Mouse (Mus musculus) heart, adult 2 months (tissue): Measurements from ENCODE around the gene Angptl1. TPM values are rescaled to one million over a fixed set of nuclear protein-coding genes. Genes with fewer than 3 reads are reported as not detected.

ENCODE experiments used
- DNase-seq, 2 experiments: peaks; one replicate each; pipeline ENCODE4 v3.0.0; 2021
- H3K27ac ChIP-seq: fragments of 200-600 bp; 2 replicates; pipeline ENCODE4 v1.8.1; 2022
- H3K27me3 ChIP-seq: fragments of 200-500 bp; 2 replicates; pipeline ENCODE4 v1.6.1; 2012; ENCODE audit warnings: mild to moderate bottlenecking, low read length, inconsistent platforms, mixed read lengths; ENCODE audit not compliant: control insufficient read depth, insufficient read depth
- H3K36me3 ChIP-seq: fragments of 200-500 bp; 2 replicates; pipeline ENCODE4 v1.6.1; 2012; ENCODE audit warnings: low read length, inconsistent platforms; ENCODE audit not compliant: control insufficient read depth, insufficient read depth
- H3K4me1 ChIP-seq: fragments of 200-500 bp; 2 replicates; pipeline ENCODE4 v1.6.1; 2011; ENCODE audit warnings: low read length; ENCODE audit not compliant: control insufficient read depth, insufficient read depth
- H3K4me3 ChIP-seq: fragments of 200-600 bp; 2 replicates; pipeline ENCODE4 v1.8.1; 2022
- H3K79me2 ChIP-seq: fragments of 200-500 bp; replicated peaks from 2 replicates; pipeline ENCODE4 v1.6.1; 2012; ENCODE audit warnings: mild to moderate bottlenecking, inconsistent platforms, low read length, moderate library complexity, mixed read lengths; ENCODE audit not compliant: control insufficient read depth, insufficient read depth
- H3K9ac ChIP-seq: fragments of 200-500 bp; 2 replicates; pipeline ENCODE4 v1.6.1; 2012; ENCODE audit warnings: low read depth, mild to moderate bottlenecking, control low read depth, inconsistent platforms, low read length, mixed read lengths
- CTCF ChIP-seq: fragments of 200-600 bp; IDR thresholded peaks from 2 replicates; pipeline ENCODE4 v1.8.1; 2022; ENCODE audit warnings: antibody characterized with exemption, mild to moderate bottlenecking, moderate library complexity
- EP300 ChIP-seq: fragments of 200-500 bp; IDR thresholded peaks from 2 replicates; pipeline ENCODE4 v1.6.1; 2011; ENCODE audit warnings: low read depth, low read length, control low read depth; ENCODE audit not compliant: insufficient read depth
- POLR2A ChIP-seq: fragments of 200-500 bp; IDR thresholded peaks from 2 replicates; pipeline ENCODE4 v1.6.1; 2011; ENCODE audit warnings: mild to moderate bottlenecking, low read depth, low read length, control low read depth; ENCODE audit not compliant: insufficient read depth
- WGBS: fragments of 180-500 bp; shearing (Covaris S2); methylation state at CpG from one replicate; pipeline ENCODE4 v1.1.7; 2018; 5-methylcytosine and 5-hydroxymethylcytosine counted together
- intact Hi-C: fragments of 180-260 bp; cut with DNase I; formaldehyde crosslinking; loops from one replicate; pipeline ENCODE4 v1.15.1; 2025
- long read RNA-seq: library from polyadenylated mRNA; stranded (forward); transcript quantifications from one replicate; pipeline ENCODE4 v2.0.0, GENCODE M21; 2021
- polyA plus RNA-seq: library from polyadenylated mRNA; depleted of rRNA; stranded (reverse); fragments of >200 nt; gene quantifications from 2 replicates; pipeline ENCODE4 v1.2.3, GENCODE M21; 2012; rRNA removed
- total RNA-seq, 2 experiments: library from RNA; stranded (reverse); gene quantifications; 2 replicates each; pipeline ENCODE4 v1.2.3; 2021

Angptl1 gene
- total RNA-seq (1 to 10 TPM; 2.2 to 3.6 TPM), polyA plus RNA-seq (1.2 and 1.8 TPM in 2 replicates)
- long read RNA-seq, transcript Angptl1-201 (5 exons, 2,651 nt): major isoform, 5 of 7 reads
- long read RNA-seq, partial matches to known transcripts: 1 of 7 reads
- long read RNA-seq, other reads (novel, unspliced or antisense): 0 of 7 reads

GRCm38 (mm10) chr1:156838177-156838576, at the start of gene Angptl1:
Gene Angptl1 (plus strand): TSS chr1:156838562.
- Histone ChIP-seq H3K27me3 (no peaks in the 10 kb centered on the region), H3K36me3 (no peaks in the 10 kb centered on the region), H3K27ac (peak within 1 kb of the TSS; percentile 16; the same call in 1 of the 2 replicates), H3K79me2 (no peaks in the 10 kb centered on the region), H3K9ac (peak within 1 kb of the TSS; percentile 2), H3K4me1 (peaks cover 3% of the 10 kb centered on the region), H3K4me3 (peak within 1 kb of the TSS; percentile 41)
- intact Hi-C loops: no loop called here
- no peak for TF ChIP-seq EP300
- no peak for TF ChIP-seq CTCF
- no peak for TF ChIP-seq POLR2A
- WGBS: 54% methylated on average over 4 of the region's 4 CpGs
- no peak for DNase-seq

GRCm38 (mm10) chr1:156789844-156790490, 48.4 kb upstream of the Angptl1 start:
- Histone ChIP-seq H3K36me3 (no peaks in the 10 kb centered on the region), H3K27me3 (no peaks in the 10 kb centered on the region), H3K9ac (no peak overlapping the region), H3K4me3 (no peak overlapping the region), H3K27ac (no peak overlapping the region), H3K4me1 (no peaks in the 10 kb centered on the region), H3K79me2 (no peaks in the 10 kb centered on the region)
- no peak for TF ChIP-seq POLR2A
- TF ChIP-seq EP300: no peak
- no peak for TF ChIP-seq CTCF
- intact Hi-C loops: no loop called here
- WGBS: 69% methylated on average over 5 of the region's 5 CpGs
- no peak for DNase-seq

- Histone ChIP-seq H3K79me2 (no peaks in the 10 kb centered on the region), H3K4me3 (no peak overlapping the region), H3K4me1 (peaks cover 2% of the 10 kb centered on the region; the same call in 1 of the 2 replicates), H3K27me3 (no peaks in the 10 kb centered on the region), H3K27ac (no peak overlapping the region), H3K9ac (no peak overlapping the region), H3K36me3 (no peaks in the 10 kb centered on the region)
- intact Hi-C loops: no loop called here
- TF ChIP-seq EP300 (no peak), CTCF (no peak), POLR2A (no peak)
- WGBS: 65% methylated on average over 9 of the region's 9 CpGs
- DNase-seq: peak in 1 of 2 experiments; percentile 34
Measured at GRCm38 (mm10) chr1:156796251-156796650, 42.1 kb upstream of the Angptl1 start.

- no peaks in the 10 kb centered on the region for H3K4me1 ChIP-seq
- no peak overlapping the region for H3K9ac ChIP-seq
- H3K79me2 ChIP-seq: no peaks in the 10 kb centered on the region
- intact Hi-C loops: no loop called here
- TF ChIP-seq EP300 (no peak), POLR2A (no peak), CTCF (no peak)
- DNase-seq: no peak
- H3K4me3 ChIP-seq: no peak overlapping the region
- no peak overlapping the region for H3K27ac ChIP-seq
- no peaks in the 10 kb centered on the region for H3K36me3 ChIP-seq
- no peaks in the 10 kb centered on the region for H3K27me3 ChIP-seq
- 61% methylated on average over 6 of the region's 6 CpGs for WGBS
Measured at GRCm38 (mm10) chr1:156801276-156801675, 37.1 kb upstream of the Angptl1 start.

- no peak for TF ChIP-seq CTCF
- no peak for TF ChIP-seq EP300
- TF ChIP-seq POLR2A: no peak
- 83% methylated on average over 10 of the region's 10 CpGs for WGBS
- H3K9ac ChIP-seq: no peak overlapping the region
- H3K36me3 ChIP-seq: no peaks in the 10 kb centered on the region
- no peaks in the 10 kb centered on the region for H3K27me3 ChIP-seq
- H3K79me2 ChIP-seq: no peaks in the 10 kb centered on the region
- DNase-seq: no peak
- no peaks in the 10 kb centered on the region for H3K4me1 ChIP-seq
- no peak overlapping the region for H3K4me3 ChIP-seq
- H3K27ac ChIP-seq: no peak overlapping the region
- intact Hi-C loops: no loop called here
Measured at GRCm38 (mm10) chr1:156808332-156808731, 30.0 kb upstream of the Angptl1 start.

GRCm38 (mm10) chr1:156811928-156812327, 26.4 kb upstream of the Angptl1 start:
- intact Hi-C loops: no loop called here
- no peaks in the 10 kb centered on the region for H3K36me3 ChIP-seq
- no peaks in the 10 kb centered on the region for H3K79me2 ChIP-seq
- no peaks in the 10 kb centered on the region for H3K4me1 ChIP-seq
- H3K27me3 ChIP-seq: no peaks in the 10 kb centered on the region
- H3K27ac ChIP-seq: no peak overlapping the region
- 64% methylated on average over 7 of the region's 7 CpGs for WGBS
- TF ChIP-seq POLR2A: no peak
- no peak for TF ChIP-seq EP300
- TF ChIP-seq CTCF: no peak
- no peak overlapping the region for H3K4me3 ChIP-seq
- no peak for DNase-seq
- no peak overlapping the region for H3K9ac ChIP-seq
